Mouse (Mus musculus) cerebellum, adult 2 months (tissue): Measurements from ENCODE around the gene 4930404N11Rik.

Experiments used
- CTCF ChIP-seq: fragments of 200-500 bp; IDR thresholded peaks from 2 replicates; pipeline ENCODE4 v1.5.1; 2011; ENCODE audit warnings: low read depth, mild to moderate bottlenecking, control low read depth, low read length, moderate library complexity, borderline replicate concordance; ENCODE audit not compliant: insufficient read depth
- POLR2A ChIP-seq: fragments of 200-500 bp; IDR thresholded peaks from 2 replicates; pipeline ENCODE4 v1.6.1; 2011; ENCODE audit warnings: low read length, control low read depth, borderline replicate concordance; ENCODE audit not compliant: insufficient read depth

GRCm38 (mm10) chr10:81399296-81399695 lies 33.7 kb upstream of the 4930404N11Rik start:
- TF ChIP-seq POLR2A = no peak
- TF ChIP-seq CTCF = no peak
